In the genomic region with DNA sequence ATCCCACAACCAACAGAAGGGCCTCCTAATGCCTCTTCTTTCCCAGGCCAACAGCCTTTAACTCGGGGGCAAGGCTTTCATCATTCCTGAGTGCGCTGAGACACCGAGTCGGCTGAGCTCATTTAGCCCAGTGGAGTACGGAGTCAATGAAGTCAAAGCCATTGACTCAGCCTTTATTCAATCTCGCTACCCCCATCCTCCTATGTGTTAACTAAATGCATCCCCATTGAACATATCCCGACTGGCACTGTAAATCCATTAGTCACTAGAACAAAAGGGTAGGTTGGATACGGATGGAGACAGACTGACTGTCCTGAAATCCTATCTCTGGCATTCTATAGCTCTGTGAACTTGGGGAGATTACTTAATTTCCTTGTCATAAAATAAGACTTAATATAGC, we compare ENCODE assay signal across 9 mouse cellular contexts. TPM values are rescaled to one million over a fixed set of nuclear protein-coding genes. Genes with fewer than 3 reads are reported as not detected.
"Had no signal": no experiment of that assay in that cellular context is flagged by ENCODE, and none has a peak within 500 bp of the region (broad histone marks: within the 10 kb centered on the region; RNA-seq: fewer than 3 reads in every experiment).

No protein-coding gene starts in this region.

RNA-seq across cellular contexts. Expression of gene Slc7a15, which starts 36.7 kb away (rescaled TPM):
- polyA plus RNA-seq: lung, embryonic 14.5 days; lung, embryonic 16.5 days; midbrain, embryonic 10.5 days; midbrain, embryonic 12.5 days; midbrain, embryonic 14.5 days; midbrain, embryonic 16.5 days; neural tube, embryonic 14.5 days; stomach, embryonic 14.5 days; stomach, embryonic 16.5 days had no signal
